Mouse (Mus musculus) gastrocnemius, postnatal 14 days (tissue): ENCODE results near the gene Ralgps2. TPM values are rescaled to one million over a fixed set of nuclear protein-coding genes. Genes with fewer than 3 reads are reported as not detected.

Source experiments
- total RNA-seq, 2 experiments: library from RNA; stranded (reverse); gene quantifications; 2 replicates each; pipeline ENCODE4 v1.2.3; 2021

The Ralgps2 gene
- total RNA-seq, 2 experiments from 2014 or later, result 5.1 to 6.4 TPM

Other genes with a start within 250 kb of the Ralgps2 start
- 10 to 100 TPM; 26.8 to 27.2 TPM for gene Fam20b, start 220.5 kb downstream of the Ralgps2 start, total RNA-seq
- 10 to 100 TPM; 26.8 to 38.1 TPM for gene Angptl1, start 101.1 kb downstream of the Ralgps2 start, total RNA-seq
- gene Tex35, start 169.1 kb upstream of the Ralgps2 start, total RNA-seq, result not detected